Mouse (Mus musculus): ENCODE results near the gene Hic2.
"Not testable (repeated sequence)": the region's sequence is repeated elsewhere in the genome, so short reads cannot be mapped to it uniquely, and the experiment has no call there.

Gene Hic2

DNA sequence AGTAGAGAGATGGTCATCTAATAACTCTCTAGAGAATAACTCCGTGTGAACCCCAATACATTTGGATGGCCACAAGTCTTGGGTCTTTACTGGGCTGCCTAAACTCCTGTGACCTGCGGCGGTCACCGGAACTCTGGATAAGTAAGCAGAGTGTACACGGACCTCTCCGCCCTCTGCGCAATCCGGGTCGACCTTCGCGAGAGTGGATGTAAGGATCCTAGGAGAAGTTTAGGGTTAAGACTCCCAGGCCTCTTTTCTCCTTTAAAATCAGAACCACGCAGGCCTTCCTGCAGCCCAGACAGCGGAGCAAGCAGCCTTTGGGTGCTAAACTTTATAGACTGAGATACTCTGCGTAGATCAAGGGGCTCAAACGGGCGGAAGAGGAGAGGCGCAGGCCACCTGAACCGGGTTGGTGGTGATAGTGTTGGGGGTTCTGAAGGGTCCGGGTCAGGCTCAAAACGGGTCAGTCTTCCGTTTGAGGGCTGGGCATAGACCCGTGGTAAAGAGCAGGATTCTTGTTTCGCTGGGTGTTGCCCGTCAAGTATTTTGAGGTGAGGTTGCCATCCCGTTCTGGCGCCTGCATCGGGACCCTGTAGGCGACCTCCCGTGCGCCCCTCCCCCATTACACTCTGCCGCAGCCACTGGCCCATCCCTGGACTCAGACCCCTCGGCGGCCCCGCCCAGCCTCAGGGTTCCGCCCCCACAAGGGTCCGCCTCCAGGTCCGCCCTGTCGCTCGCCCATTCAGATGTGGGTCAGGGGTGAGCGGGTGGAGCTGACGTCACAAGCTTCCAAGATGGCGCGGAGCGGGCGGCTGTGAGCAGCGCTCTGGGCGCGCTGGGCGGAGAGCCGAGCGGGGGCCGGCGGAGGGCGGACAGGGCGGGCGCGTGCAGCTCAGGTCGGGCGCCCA is at the start of gene Hic2:
Hic2 (plus strand) TSS at position 779 of the 908 bp plus-strand sequence.
- DNase-seq: peak; percentile 89 to 91

DNA sequence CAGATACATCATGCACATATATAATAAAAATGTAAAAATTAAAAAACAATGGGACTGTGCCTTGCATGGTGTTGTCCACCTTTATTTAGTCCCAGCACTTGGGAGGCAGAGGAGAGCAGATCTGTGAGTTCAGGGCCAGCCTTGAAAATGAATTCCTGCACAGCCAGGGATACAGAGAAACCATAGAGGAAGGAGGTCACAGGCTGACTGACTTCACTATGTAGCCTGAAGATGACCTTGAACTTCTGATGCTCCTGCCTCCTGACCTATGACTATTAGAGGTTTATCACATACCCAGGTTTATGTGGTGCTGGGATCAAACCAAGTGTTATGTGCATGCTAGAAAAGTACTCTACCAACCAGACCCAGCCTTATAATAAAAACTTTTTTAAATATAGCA is 47.9 kb upstream of the Hic2 start:
- DNase-seq: no peak

DNA sequence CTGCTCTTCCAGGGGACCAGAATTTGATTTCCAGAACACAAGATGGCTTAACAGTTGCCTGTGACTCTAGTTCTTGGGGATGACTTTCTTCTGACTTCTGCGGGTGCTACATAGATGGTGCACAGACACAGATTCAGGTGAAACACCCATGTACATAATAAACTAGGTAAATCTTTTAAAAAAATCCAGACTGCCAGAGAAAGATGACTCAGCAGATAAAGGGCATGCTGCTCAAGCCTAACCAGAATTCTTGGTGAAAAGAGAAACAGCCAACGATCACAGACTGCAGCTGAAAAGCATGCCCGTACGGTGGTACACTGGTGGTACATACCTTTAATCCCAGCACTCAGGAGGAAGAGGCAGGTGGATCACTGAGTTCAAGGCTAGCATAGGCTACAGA is 39.5 kb upstream of the Hic2 start:
- no peak for DNase-seq

DNA sequence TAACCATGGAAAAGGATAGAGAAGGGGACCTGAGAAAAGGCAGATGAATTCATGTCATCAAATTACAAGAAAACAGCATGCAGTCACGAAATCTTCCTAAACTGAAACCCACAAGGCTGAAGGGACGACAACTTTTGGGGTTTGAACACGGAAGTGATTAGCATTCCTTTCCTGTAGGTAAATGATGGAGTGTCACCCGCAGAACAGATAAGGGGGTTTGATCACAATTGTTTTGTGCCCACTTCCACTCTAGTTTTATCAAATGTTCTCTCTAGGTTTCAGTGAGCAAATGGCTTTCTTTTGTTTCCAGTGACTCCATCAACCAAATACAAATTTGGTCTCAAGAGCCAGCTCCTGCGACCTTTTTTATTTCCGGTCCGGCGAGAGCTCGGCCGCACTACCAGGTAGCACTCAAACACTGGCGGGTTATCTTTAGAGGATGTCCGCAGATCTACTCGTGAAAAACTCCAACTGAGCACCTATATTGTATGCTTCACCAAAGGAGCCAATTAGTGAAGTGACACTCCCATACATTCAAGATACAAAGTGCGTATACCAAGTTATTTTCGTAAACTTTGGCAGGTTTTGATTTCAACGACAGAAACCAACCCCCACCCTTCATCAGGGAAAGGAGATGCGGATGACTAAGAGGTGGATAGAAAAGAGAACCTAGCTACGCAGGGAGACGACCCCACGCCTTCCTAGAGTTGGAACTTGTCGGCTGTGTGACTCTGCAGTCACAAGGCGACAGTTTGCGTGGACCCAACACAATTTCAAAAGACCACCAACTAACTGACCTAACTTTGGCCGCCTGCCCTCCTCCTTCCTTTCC is 33.0 kb upstream of the Hic2 start:
- no peak for DNase-seq

DNA sequence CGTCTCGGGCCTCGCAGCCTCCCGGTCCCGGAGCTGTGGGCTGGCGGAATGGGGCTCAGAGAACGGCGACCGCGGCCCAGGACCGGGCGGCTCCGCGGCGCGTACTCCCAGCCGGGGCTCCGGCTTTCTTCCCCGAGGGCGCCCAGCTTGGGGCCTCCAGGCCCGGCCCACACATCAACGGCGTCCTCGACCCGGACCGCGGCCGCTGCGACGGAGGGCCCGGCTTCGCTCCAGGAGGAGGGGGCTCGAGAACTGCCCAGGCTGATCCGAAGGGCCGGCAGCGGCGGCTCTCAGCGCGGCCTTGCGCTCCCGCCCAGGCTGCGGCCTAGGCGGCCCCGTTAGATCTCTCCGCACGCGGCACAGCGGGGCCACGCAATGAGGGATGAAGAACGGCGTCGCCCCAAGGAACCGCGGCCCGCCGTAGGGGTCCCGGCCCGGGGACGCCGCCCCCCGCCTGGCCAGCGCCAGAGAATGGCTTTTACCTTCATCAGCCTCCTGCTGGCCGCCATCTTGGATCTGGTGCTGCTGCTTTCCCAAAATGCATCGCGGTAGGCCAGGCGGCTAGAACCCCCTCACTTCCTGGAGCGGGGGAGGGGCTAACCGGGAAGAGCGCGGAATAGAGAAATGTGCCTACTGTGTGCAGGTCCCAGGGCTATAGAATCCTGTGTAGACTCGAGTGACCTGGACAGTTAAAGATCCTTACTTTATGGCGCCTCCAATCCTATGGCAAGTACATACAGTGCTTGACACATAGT is 32.2 kb upstream of the Hic2 start:
- DNase-seq: peak; percentile 74 to 83

DNA sequence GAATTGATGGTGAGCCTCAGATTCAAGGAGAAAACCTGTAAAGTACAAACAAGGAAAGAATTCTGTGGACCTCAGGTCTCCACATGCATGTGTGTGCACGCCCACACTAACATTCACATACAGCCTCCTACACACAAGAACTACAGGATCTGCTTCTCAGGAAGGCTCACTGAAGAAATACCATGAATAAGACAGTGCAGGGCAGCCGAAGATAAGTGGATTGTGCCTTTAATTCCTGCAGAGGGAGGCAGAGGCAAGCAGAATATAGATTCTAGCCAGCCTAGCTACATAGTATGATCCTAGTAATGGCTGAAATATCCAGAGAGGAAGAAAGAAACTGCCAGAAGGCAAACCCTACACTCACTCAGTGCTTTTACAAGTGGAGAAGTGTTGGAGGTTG is 31.4 kb upstream of the Hic2 start:
- no peak for DNase-seq

DNA sequence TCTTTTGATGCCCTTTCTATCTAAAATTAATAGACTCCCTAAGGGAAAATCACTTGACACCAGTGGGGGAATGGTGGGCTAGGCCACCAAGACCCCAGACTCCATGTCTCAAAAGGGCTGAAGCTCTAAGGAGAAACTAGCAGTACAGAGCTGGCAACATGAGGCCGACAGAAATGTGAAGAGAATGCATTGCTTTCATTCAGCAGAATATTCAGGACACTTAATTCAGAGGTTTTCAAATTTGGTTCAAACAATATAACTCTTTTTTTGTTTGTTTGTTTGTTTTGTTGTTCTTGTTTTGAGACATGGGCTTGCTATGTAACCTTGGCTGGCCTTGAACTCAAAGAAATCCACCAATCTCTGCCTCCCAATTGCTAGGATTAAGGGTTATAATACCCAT is 30.8 kb upstream of the Hic2 start, which contains the start of gene Ube2l3:
Ube2l3 (minus strand) TSS at position 101 of the 400 bp plus-strand sequence.
- no peak for DNase-seq

DNA sequence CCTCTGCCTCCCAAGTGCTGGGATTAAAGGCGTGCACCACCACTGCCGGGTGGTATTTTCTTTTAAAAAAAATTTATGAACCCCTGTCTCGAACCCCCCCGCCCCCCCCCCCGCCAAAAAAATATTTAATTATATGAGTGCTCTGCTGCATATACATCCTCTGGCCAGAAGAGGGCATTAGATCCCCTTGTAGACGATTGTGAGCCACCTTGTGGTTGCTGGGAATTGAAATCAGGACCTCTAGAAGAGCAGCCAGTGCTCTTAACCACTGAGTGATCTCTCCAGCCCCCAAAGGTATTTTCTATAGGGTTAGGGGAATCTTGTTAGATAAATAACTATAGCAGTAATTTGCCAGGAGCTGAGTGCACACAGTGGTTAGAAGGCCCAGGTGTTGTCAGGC is 28.4 kb upstream of the Hic2 start:
- DNase-seq: peak in 1 of 2 experiments; percentile 18

DNA sequence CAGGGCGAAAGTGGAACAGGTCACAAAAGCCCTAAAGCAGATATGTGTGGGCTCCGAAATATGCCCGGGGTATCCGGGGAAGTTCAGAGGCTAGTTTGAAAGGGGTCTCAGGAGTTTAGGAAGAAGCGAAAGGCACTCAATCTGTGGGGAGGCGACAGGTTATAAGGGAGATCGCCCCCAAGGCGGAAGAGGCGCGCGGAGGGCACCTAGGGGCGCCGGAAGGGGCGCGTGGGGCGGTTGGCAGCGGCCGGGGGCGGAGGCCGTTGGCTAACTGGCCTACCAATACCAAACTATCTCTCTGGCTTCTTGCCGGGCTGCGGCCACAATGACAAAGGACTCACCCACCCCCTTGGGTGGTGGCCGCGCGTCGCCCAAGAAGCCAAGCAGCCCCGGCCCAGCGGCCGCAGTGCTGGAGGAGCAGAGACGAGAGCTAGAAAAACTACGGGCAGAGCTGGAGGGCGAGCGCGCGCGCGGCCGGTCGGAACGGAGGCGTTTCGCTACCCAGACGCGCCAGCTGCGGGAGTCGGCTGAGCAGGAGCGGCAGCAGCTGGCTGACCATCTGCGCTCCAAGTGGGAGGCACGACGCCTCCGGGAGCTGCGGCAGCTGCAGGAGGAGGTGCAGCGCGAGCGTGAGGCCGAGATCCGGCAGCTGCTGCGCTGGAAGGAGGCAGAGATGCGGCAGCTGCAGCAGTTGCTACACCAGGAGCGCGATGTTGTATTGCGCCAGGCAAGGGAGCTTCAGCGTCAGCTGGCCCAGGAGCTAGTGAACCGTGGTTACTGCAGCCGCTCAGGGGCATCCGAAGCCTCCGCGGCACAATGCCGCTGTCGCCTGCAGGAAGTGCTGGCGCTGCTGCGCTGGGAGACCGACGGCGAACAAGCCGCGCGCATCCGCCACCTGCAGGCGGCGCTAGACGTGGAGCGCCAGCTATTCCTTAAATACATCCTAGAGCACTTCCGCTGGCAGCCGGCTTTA is 24.7 kb upstream of the Hic2 start, which contains the start of gene Rimbp3:
Rimbp3 (plus strand) TSS at position 215 of the 973 bp plus-strand sequence.
- peak; percentile 65 to 71 for DNase-seq

DNA sequence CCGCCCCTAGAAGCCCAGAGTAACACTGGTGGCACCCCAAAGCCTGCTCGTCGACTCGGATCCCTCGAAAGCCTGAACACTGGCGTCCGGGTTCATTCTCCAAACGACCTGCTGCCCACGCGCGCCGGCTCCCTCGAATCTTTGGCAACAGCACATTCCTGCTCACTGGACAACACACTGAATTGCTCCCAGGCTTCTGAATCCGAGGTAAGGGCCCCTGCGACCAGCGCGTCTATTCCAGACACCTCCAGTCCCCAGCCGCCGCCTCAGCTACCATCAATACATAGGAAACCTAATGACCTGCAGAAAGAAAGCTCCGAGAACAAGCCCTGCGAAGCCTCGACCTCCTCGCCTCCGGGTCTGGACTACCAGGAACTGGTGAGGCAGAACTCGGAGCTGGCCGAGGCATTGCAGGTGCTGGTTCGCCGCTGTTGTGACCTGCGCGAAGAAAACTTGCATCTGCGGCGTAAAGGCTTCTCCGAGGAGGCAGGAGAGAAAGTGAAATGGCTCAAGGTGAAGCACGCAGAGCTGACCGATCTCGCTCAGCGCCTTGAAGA is 23.9 kb upstream of the Hic2 start:
- DNase-seq: peak in 1 of 2 experiments; percentile 43

DNA sequence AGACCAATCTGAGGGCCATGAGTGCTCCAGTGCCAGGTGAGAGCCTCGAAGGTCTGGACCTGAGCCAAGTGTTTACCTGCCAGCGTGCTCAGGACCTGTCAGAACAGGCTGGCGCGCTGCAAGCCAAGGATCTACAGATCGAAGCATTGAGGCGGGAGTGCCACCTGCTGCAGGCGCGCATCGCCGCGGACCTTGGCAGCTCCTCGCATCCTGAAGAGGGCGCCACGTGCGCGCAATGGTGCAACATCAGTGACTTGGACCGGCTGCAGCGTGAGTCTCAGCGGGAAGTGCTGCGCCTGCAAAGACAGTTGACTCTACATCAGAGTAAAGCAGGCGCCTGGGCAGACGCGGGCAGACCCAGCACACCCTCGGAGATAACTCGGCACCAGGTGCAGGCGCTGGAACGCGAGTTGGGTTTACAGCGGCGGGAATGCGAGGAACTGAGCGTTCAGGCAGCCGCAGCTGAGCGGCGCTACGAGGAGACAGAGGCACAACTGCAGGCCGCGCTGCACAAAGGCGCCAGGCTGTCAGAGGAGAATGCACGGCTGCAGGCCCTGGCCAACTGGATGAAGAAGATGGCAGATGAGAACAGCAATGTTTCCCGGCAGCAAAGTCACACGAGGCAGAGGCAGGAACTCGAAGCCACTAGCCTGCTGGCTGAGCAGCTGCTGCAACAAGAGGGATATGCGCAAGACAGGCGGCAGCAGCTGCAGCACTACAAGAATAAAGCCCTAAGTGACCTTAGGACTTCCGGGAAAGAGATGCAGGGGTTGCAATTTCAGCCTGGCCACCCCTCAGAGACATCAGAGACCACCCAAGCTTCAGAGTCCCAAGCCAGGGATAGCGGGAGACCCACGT is 23.2 kb upstream of the Hic2 start:
- DNase-seq: peak; percentile 83 to 85

DNA sequence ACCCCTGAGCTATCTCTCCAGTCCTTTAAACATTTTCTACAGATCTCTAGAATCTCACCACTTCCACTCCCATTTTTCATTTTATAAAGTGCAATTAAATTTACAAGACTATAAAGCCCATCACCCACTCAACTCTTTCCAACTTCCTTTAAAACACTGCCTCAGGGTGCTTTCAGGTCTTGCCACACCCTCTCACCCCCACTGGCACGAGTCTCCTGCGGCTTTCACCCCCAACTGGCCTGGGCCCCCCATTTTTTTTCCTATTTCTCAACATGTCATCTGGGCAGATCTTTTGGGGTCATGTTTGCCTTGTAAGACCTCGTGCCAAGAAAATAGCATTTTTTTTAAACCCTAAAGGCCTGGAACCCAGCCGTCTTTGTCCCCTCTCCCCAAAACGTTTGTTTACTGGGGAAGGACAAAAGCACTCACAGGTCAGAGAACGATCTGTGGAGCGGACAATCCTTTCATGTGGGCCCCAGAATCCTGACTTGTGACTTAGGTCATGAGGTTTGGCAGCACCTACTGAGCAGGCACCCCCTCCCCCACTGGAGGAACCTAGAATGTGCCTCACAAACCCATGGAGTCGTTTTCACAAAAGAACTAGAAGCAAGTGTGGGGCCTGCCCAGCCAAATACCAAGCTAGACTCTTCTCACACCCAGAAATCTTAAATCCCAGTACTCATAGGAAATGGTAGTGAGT is 16.3 kb upstream of the Hic2 start:
- no peak for DNase-seq

DNA sequence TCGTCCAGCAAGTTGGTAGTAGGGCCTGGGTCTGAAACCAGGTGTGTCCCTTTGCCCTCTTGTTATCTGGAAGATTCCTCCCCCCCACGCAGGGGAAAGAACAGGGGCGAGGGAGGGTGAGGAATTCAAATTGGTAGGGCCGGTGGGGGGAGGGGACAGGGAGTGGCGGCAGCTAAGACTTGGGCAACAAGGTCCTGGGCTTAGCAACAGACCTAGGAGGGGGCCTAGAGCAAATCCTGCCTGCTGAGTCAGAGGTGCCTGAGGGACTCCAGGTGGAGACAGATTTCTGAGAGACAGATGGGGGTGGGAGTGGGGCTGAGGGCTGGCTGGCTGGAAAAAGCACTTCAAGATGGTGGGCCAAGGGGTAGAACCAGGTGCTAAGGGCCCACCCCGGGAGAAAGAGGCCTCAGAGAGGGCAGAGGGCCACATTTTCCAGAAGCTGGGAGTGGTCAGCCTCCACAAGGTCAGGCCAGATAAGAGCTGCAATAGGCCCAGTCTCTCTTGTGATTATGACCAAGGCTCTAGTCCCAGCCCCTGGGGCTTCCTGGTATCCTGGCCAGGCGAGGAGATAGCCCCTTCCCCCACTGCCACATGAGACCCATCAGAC is 13.1 kb upstream of the Hic2 start:
- DNase-seq: no peak

DNA sequence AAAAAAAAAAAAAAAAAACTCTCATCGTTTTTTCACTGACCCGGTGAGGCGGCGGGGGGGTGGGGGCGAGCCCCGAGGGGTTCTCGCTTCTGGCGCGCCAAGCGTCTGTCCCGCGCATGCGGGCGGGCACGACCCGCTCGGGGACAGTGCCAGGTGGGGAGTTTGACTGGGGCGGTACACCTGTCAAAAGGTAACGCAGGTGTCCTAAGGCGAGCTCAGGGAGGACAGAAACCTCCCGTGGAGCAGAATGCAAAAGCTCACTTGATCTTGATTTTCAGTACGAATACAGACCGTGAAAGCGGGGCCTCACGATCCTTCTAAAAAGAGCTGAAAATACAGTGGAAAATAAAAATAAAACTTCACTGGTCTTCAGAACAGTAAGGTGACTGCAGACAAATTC is 11.2 kb upstream of the Hic2 start:
- peak; percentile 73 to 85 for DNase-seq

DNA sequence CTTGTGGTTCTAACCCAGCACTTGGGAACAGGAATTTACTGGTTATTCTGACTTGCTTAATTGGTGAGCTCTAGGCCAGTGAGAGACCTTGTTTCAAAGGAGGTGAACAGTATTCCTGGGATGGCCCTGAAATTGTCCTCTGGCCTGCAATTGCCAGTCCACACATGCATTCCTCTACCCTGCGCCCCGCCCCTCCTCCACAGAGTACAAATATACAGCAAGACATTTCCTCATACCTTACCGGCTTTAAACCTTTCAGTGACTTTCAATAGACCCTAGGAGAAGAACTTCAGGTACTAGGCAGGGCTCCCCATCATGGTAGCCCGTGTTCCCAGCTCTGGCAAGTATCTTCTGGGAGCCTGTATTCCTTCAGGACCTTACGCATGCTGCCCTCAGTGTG is 7.8 kb upstream of the Hic2 start:
- no peak for DNase-seq

DNA sequence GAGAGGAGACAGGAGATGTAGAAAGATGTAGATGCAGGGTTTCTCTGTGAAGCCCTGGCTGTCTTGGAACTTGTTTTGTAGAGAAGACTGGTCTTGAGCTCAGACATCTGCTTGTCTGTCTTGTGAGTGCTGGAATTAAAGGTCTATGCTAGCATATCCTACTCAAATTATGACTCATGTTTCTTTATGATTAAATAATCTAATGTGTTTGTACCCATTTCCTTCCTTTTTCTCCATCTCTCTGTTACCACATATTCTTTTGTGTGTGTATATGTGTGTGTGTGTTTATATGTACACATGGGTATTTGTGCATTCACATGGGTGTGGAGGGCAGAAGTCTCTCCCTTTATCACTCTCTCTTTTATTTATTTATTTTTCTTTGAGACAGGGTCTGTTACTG is 6.9 kb upstream of the Hic2 start:
- DNase-seq: no peak

DNA sequence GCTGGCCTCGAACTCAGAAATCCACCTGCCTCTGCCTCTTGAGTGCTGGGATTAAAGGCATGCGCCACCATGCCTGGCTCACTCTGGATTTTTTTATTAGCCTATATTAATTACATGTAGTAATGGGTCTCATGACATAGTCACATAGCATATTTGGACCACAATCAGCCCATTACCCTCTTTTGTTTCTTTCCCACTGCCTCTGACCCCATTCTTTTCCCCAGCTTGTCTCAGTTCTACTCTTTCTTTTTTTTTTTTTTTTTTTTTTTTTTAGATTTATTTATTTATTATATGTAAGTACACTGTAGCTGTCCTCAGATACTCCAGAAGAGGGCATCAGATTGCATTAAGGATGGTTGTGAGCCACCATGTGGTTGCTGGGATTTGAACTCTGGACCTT is 1.8 kb upstream of the Hic2 start:
- DNase-seq: not testable (repeated sequence)

DNA sequence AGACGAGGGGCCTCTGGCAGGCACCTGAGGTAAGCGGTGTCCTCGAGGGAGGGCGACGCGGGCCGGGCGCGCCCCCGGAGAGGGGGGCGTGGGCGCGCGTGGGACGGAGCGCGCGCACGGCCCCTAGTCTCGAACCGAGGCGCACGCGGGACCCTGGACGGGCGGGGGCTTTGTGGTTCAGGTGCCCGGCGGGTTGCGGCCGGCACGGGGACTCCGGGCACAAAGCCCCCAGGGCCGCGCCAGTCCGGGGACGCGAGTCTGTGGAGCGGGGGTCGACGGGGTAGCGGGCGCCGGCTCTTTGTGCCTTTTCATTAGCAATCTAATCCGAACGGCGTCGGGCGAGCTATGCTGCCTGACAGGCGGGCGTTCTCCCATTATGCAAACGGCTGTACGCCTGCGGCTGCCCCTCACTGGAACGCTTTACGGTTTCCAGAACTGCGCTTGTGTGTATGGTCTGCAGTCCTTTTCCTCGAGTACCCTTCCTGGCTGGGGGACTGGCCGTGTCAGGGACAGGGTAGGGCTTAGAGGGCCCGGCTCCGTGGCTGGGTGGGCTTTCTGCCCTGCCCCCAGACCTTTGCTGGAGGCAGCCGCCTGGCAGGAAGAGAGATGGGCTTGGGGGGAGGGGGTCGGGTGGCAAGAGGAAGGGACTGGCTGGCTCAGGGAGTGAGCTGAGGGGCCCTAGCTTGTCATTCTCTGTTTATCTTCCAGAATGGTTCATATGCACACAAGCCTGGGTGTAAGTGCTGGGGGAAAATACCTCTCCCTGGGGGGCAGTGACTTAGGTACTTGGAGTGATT is 528 bp downstream of the Hic2 start:
- peak; percentile 37 to 49 for DNase-seq

Measured in thymus, adult 18-20 months (tissue).